Mouse (Mus musculus): ENCODE results near the gene Ehbp1. TPM values are rescaled to one million over a fixed set of nuclear protein-coding genes. Genes with fewer than 3 reads are reported as not detected.

Ehbp1 gene
- polyA plus RNA-seq, 1 experiment from 2014 or later = 7.2 TPM

DNA sequence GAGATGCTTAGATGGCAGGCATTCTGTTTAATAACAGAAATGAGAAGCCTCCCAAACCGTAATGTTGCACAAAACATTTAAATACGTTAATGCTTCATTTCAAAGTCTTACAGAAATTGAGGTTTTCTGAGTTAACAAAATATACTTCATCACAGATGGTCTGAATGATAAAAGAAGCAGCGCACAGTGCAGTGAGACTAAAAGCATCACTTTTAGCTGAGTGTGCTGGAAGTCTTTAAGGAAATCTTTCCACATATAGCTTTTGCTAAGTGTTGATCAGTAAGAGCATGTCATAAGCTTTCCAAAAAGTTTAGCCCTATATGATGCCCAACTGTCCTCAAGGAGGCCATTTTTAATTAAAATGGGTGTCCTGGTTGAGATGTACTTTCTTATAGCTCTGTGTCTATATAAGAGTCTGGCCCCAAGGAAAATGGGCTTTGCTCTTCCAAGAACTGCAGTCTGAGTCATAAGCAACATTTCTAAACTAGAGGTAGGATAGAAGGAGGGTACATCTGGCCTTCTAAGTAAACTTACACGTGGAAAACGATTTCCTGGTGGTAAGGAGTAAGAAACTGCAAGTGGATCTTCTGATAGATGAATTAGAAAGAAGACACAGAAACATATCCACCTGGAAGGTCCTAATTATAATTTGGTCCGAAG is 12.0 kb upstream of the Ehbp1 start:
- Histone ChIP-seq H3K27ac (ENCODE audit: low read length) (no peak overlapping the region), H3K9me3 (ENCODE audit: low read length) (no peaks in the 10 kb centered on the region), H3K36me3 (ENCODE audit: insufficient read depth, low read length) (no peaks in the 10 kb centered on the region), H3K9ac (replicated peaks; ENCODE audit: low read length) (no peak overlapping the region), H3K4me3 (ENCODE audit: low read length) (no peak overlapping the region), H3K4me1 (ENCODE audit: insufficient read depth, low read length) (no peaks in the 10 kb centered on the region), H3K27me3 (ENCODE audit: insufficient read depth, low read length) (no peaks in the 10 kb centered on the region), H3K4me2 (replicated peaks; ENCODE audit: low read depth, low read length) (no peak overlapping the region)
- WGBS = 86% methylated on average over 6 of the region's 6 CpGs
- no peak for ATAC-seq (ENCODE audit: low FRiP score, low TSS enrichment)

DNA sequence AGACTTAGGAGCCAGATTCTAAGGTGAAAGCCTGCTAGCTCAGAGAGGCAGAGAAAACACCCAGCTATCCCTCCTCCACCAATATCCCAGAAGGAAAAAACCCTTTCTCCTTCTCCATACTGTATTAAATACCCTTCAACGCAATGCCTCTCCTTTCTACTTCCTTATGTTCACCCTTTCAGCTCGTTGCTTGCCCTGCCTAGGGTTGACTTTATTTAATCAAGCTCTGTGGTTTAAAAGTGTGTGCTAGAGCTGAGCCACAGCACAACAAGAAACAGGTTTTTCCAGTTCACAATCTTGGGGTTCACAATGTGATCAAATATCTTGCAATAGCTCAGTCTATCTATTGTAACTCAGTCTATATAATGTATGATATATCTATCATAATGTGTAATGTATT is 7.9 kb upstream of the Ehbp1 start:
- H3K4me1 ChIP-seq (ENCODE audit: insufficient read depth, low read length) = no peaks in the 10 kb centered on the region
- H3K36me3 ChIP-seq (ENCODE audit: insufficient read depth, low read length) = no peaks in the 10 kb centered on the region
- H3K27me3 ChIP-seq (ENCODE audit: insufficient read depth, low read length) = no peaks in the 10 kb centered on the region
- 79% methylated on average over 2 of the region's 2 CpGs for WGBS
- H3K27ac ChIP-seq (ENCODE audit: low read length) = no peak overlapping the region
- no peak overlapping the region for H3K9ac ChIP-seq (replicated peaks; ENCODE audit: low read length)
- no peak overlapping the region for H3K4me2 ChIP-seq (replicated peaks; ENCODE audit: low read depth, low read length)
- H3K4me3 ChIP-seq (ENCODE audit: low read length) = no peak overlapping the region
- ATAC-seq (ENCODE audit: low FRiP score, low TSS enrichment) = no peak
- no peaks in the 10 kb centered on the region for H3K9me3 ChIP-seq (ENCODE audit: low read length)

DNA sequence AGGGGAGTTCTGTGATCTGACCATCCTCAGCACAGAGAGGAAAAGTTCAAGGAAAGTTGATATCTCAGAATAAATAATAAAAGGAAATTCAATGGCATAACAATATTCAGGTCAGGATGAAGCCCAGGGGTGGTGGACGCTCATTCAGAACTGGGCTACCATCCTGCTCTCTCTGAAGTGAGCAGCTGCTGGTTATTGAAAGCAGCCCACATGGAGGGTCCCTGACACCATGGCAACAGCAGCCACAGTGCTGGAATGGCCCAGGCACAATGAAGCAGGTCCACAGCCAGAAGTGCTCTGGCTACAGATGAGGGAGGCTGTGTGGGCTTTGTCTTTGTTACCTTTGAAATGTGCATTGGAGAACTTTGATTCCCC is 6.4 kb upstream of the Ehbp1 start:
- no peaks in the 10 kb centered on the region for H3K27me3 ChIP-seq (ENCODE audit: insufficient read depth, low read length)
- no peaks in the 10 kb centered on the region for H3K36me3 ChIP-seq (ENCODE audit: insufficient read depth, low read length)
- H3K4me2 ChIP-seq (replicated peaks; ENCODE audit: low read depth, low read length) = no peak overlapping the region
- 64% methylated on average over 1 of the region's 1 CpGs for WGBS
- no peaks in the 10 kb centered on the region for H3K4me1 ChIP-seq (ENCODE audit: insufficient read depth, low read length)
- no peaks in the 10 kb centered on the region for H3K9me3 ChIP-seq (ENCODE audit: low read length)
- H3K4me3 ChIP-seq (ENCODE audit: low read length) = no peak overlapping the region
- H3K27ac ChIP-seq (ENCODE audit: low read length) = no peak overlapping the region
- no peak overlapping the region for H3K9ac ChIP-seq (replicated peaks; ENCODE audit: low read length)
- no peak for ATAC-seq (ENCODE audit: low FRiP score, low TSS enrichment)

DNA sequence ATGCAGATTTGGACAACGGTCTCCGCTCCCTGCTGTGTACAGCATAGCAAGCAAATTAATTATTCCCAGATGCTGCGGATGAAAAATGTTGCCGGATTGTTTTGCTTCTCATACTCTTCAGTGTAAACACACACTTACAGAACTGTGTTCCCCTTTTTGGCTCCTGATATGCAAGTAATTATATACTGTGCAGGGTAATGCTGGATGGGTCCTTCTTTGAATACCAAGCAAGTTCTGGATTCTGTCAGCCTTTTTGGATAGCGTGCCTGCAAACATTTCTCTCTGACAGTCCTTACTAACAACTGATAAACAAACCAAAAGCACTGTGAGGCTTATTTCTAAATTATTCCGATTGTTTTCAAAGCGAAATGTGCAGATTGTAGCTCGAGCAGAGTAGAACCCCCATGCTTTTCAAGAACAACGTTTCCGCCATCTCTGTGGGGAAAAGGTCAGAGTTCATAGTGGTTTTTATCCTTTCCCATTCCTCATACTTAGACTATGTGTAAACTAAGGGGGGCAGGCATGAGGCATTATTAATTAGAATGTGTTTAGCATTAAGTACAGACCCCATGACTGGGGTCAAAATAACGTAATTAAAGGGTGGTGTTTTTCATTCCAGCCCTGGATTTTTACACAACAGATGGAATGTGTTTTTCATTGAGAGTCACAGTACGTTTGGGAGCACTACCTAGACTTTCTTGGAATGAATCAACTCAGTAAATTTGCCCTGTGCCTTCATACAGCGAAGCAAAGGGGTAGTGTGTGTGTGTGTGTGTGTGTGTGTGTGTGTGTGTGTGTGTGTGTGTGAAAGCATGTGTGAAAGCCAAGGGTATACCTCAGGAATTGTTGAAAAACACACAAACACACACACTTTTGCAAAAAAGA is 5.8 kb upstream of the Ehbp1 start:
- Histone ChIP-seq H3K36me3 (ENCODE audit: insufficient read depth, low read length) (no peaks in the 10 kb centered on the region), H3K4me2 (replicated peaks; ENCODE audit: low read depth, low read length) (no peak overlapping the region), H3K4me3 (ENCODE audit: low read length) (no peak overlapping the region), H3K4me1 (ENCODE audit: insufficient read depth, low read length) (no peaks in the 10 kb centered on the region), H3K9me3 (ENCODE audit: low read length) (no peaks in the 10 kb centered on the region), H3K27me3 (ENCODE audit: insufficient read depth, low read length) (no peaks in the 10 kb centered on the region), H3K9ac (replicated peaks; ENCODE audit: low read length) (no peak overlapping the region), H3K27ac (ENCODE audit: low read length) (peak overlapping the region; percentile 13; the same call in 1 of the 2 replicates)
- 58% methylated on average over 13 of the region's 13 CpGs for WGBS
- no peak; the same call in 1 of the 2 replicates for ATAC-seq (ENCODE audit: low FRiP score, low TSS enrichment)

DNA sequence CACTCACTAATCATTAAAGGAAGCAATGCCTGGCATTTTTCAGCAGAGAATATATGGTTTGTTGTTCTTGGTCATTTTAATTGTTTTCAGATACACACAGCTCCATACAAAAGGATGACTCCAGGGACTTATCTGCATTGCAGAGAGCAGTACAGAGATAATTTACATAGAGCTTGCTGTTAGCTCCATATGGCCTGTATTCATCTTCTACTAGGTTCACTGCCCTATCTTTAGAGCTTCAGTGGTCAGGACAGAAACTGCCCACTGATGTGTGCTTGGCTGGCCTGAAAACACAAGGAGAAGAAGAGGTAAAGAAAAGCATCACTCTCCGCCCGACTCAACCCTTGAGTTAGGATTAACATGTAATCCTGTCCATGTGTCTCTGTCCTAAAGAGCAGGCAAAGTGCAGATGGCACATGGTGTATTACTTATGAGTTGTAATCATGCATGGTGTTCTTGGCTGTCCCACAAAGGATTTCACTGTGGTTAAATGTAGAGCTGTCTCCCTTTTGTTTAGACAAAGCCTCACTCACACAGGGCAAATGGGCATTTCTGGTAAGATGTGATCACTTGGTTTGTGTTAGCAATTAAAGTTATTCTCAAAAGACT is 14.7 kb downstream of the Ehbp1 start:
- H3K4me2 ChIP-seq (replicated peaks; ENCODE audit: low read depth, low read length) = no peak overlapping the region
- H3K4me3 ChIP-seq (ENCODE audit: low read length) = no peak overlapping the region
- no peaks in the 10 kb centered on the region for H3K36me3 ChIP-seq (ENCODE audit: insufficient read depth, low read length)
- WGBS = 90% methylated on average over 2 of the region's 2 CpGs
- no peaks in the 10 kb centered on the region for H3K4me1 ChIP-seq (ENCODE audit: insufficient read depth, low read length)
- no peak for ATAC-seq (ENCODE audit: low FRiP score, low TSS enrichment)
- no peaks in the 10 kb centered on the region for H3K27me3 ChIP-seq (ENCODE audit: insufficient read depth, low read length)
- no peak overlapping the region for H3K27ac ChIP-seq (ENCODE audit: low read length)
- H3K9me3 ChIP-seq (ENCODE audit: low read length) = no peaks in the 10 kb centered on the region
- H3K9ac ChIP-seq (replicated peaks; ENCODE audit: low read length) = no peak overlapping the region

DNA sequence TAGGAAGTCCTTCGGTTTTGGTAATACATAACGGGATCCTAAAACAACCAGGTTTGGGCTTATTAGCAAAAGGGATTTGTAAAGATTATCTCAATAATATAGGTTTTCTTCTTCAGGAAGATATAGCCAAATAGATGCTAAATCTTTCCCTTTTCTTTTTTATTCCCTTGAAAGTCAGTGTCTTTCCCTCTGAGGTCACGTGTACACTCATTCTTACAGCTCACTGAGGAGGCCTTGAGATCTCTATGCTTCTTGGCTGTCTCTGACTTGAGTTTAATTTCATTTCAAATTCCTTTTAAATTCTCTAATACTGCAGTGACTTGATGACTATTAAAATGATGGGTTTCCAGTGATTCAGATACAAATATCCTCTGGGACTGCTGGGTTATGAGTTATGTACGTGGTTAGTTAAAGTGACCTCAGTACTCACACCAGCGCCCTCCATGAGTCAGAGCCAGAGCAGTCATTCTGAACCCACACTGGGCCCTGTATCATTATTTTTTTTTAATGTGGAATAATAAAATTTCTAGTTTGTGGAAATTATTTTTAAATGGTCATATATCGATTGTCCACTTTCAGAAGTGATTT is 24.2 kb downstream of the Ehbp1 start:
- Histone ChIP-seq H3K9me3 (ENCODE audit: low read length) (no peaks in the 10 kb centered on the region), H3K27me3 (ENCODE audit: insufficient read depth, low read length) (no peaks in the 10 kb centered on the region), H3K4me1 (ENCODE audit: insufficient read depth, low read length) (no peaks in the 10 kb centered on the region), H3K27ac (ENCODE audit: low read length) (no peak overlapping the region), H3K4me3 (ENCODE audit: low read length) (no peak overlapping the region), H3K4me2 (replicated peaks; ENCODE audit: low read depth, low read length) (no peak overlapping the region), H3K36me3 (ENCODE audit: insufficient read depth, low read length) (no peaks in the 10 kb centered on the region), H3K9ac (replicated peaks; ENCODE audit: low read length) (no peak overlapping the region)
- no peak for ATAC-seq (ENCODE audit: low FRiP score, low TSS enrichment)
- WGBS = 85% methylated on average over 6 of the region's 6 CpGs

DNA sequence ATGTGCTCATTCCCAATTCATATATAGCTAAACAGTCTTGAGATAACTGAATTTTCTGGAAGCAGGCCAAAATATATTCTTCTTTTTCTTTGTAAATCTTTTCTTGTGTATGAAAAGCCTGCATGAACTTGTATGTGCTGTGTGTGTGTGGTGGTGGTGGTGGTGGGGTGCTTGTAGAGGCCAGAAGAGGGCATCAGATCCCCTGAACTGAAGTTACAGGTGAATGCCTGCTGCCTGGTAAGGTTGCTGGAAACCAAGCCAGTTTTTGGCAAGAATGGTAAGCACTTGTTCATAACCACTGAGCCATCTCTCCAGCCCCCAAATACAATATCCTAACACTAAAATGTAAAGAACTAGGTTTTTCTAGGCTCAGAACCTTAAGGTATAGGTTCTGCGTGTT is 26.3 kb downstream of the Ehbp1 start:
- ATAC-seq (ENCODE audit: low FRiP score, low TSS enrichment) = no peak
- H3K36me3 ChIP-seq (ENCODE audit: insufficient read depth, low read length) = no peaks in the 10 kb centered on the region
- H3K4me3 ChIP-seq (ENCODE audit: low read length) = no peak overlapping the region
- WGBS = 82% methylated on average over 1 of the region's 1 CpGs
- H3K4me1 ChIP-seq (ENCODE audit: insufficient read depth, low read length) = no peaks in the 10 kb centered on the region
- H3K27ac ChIP-seq (ENCODE audit: low read length) = no peak overlapping the region
- no peaks in the 10 kb centered on the region for H3K27me3 ChIP-seq (ENCODE audit: insufficient read depth, low read length)
- H3K9ac ChIP-seq (replicated peaks; ENCODE audit: low read length) = no peak overlapping the region
- no peaks in the 10 kb centered on the region for H3K9me3 ChIP-seq (ENCODE audit: low read length)
- no peak overlapping the region for H3K4me2 ChIP-seq (replicated peaks; ENCODE audit: low read depth, low read length)

DNA sequence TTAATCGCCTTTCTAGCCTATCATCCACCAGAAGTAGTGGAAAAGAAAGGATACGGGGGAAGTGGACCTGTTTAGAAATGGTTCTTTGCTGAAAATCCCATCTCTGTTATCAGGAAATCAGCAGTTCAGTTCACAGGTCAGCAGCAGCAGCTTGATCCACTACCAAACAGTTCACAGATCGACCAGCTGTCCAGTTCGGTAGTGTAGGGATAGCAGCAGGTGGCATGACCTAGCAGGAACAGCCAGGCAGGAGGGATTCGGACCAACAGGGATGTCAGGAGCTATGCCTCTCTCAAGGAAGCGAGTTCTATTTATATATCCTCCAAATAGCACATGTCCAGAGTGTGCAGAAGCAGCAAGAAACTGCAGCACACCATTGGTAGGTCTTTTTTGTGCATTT is 40.9 kb downstream of the Ehbp1 start:
- WGBS = 67% methylated on average over 6 of the region's 6 CpGs
- H3K36me3 ChIP-seq (ENCODE audit: insufficient read depth, low read length) = no peaks in the 10 kb centered on the region
- no peaks in the 10 kb centered on the region for H3K9me3 ChIP-seq (ENCODE audit: low read length)
- no peak overlapping the region for H3K4me2 ChIP-seq (replicated peaks; ENCODE audit: low read depth, low read length)
- H3K27ac ChIP-seq (ENCODE audit: low read length) = no peak overlapping the region
- H3K27me3 ChIP-seq (ENCODE audit: insufficient read depth, low read length) = no peaks in the 10 kb centered on the region
- no peak overlapping the region for H3K4me3 ChIP-seq (ENCODE audit: low read length)
- no peak overlapping the region for H3K9ac ChIP-seq (replicated peaks; ENCODE audit: low read length)
- no peak for ATAC-seq (ENCODE audit: low FRiP score, low TSS enrichment)
- no peaks in the 10 kb centered on the region for H3K4me1 ChIP-seq (ENCODE audit: insufficient read depth, low read length)

DNA sequence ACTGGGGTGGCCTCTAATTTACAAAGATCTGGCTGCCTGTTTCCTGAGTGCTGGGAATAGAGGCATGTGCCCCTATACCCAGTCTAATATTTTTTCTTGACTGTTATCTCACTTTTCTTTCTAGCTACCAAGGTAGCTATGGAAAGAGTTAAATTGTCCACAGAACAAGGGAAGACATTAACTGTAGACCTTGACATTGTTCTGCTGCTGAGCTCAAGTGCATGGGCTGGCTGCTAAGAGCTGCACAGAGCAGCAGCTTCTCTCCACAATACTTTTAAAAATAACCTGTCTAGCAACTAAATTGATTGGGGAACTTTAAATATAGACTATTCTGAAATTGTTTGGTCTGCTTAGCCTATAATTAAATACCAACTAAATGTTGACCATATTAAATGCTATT is 52.9 kb downstream of the Ehbp1 start:
- H3K9me3 ChIP-seq (ENCODE audit: low read length) = no peaks in the 10 kb centered on the region
- ATAC-seq (ENCODE audit: low FRiP score, low TSS enrichment) = no peak
- no peaks in the 10 kb centered on the region for H3K27me3 ChIP-seq (ENCODE audit: insufficient read depth, low read length)
- no peak overlapping the region for H3K4me3 ChIP-seq (ENCODE audit: low read length)
- peaks cover 17% of the 10 kb centered on the region for H3K4me1 ChIP-seq (ENCODE audit: insufficient read depth, low read length)
- no peak overlapping the region for H3K9ac ChIP-seq (replicated peaks; ENCODE audit: low read length)
- no peak overlapping the region for H3K4me2 ChIP-seq (replicated peaks; ENCODE audit: low read depth, low read length)
- H3K36me3 ChIP-seq (ENCODE audit: insufficient read depth, low read length) = no peaks in the 10 kb centered on the region
- H3K27ac ChIP-seq (ENCODE audit: low read length) = no peak overlapping the region
